Mouse (Mus musculus) ES-E14 (cell line): ENCODE data around the gene Nr2f2.

Experiments used
- CHD2 ChIP-seq: IDR thresholded peaks from 2 replicates; pipeline ENCODE4 v1.6.1; 2014; ENCODE audit warnings: mild to moderate bottlenecking, low read depth, low read length, inconsistent platforms
- HCFC1 ChIP-seq: IDR thresholded peaks from 2 replicates; pipeline ENCODE4 v1.6.1; 2012; ENCODE audit warnings: low read length, inconsistent platforms, borderline replicate concordance; ENCODE audit not compliant: insufficient read depth
- MAFK ChIP-seq: IDR thresholded peaks from 2 replicates; pipeline ENCODE4 v1.6.1; 2014; ENCODE audit warnings: mild to moderate bottlenecking, low read depth, low read length, inconsistent platforms; ENCODE audit not compliant: insufficient read depth
- ZC3H11A ChIP-seq: IDR thresholded peaks from 2 replicates; pipeline ENCODE4 v1.6.1; 2012; ENCODE audit warnings: low read depth, mild to moderate bottlenecking, inconsistent platforms, low read length, borderline replicate concordance
- ZNF384 ChIP-seq: IDR thresholded peaks from 2 replicates; pipeline ENCODE4 v1.6.1; 2012; ENCODE audit warnings: low read depth, low read length, inconsistent platforms

DNA sequence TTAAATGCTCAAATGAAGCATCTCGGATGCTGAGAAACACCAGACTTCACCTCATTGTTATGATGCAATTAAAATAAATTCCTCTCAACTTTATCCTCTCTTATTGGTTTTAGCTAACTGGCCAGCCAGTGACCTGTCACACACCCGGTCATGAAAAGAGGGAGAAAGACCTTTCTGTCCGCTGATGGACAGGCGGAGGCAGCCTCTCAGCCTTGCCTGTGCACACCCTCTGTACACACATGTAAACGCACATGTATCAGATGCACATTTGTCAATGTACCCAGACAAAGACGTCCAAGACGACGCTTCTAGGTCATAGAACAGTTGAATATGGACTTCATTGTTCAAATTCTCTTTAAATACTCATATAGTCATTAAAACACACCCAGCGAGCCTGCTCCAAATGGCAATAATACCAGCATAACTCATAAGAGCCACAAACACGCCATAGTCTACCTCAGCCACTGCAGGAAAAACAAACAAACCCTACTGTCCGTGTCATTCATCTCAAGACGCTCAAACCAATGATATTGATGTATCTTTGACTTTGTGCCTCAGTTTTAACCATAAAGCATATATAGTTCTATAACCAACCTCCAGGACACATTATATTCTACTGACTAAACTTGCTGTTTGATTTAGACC, 3.9 kb downstream of the Nr2f2 start:
- TF ChIP-seq MAFK: no peak
- no peak for TF ChIP-seq HCFC1
- no peak for TF ChIP-seq ZNF384
- no peak for TF ChIP-seq CHD2
- TF ChIP-seq ZC3H11A: no peak
